ENCODE assay signal across 8 mouse cellular contexts in genomic region chr17:15830766-15831644, GRCm38 (mm10). TPM values are rescaled to one million over a fixed set of nuclear protein-coding genes. Genes with fewer than 3 reads are reported as not detected.
A peak's percentile ranks its signal among the peaks of the same experiment; 100 is the strongest.
DNase-seq lines count a peak whose midpoint lies in the region; ATAC-seq and TF ChIP-seq lines count a peak whose summit lies in the region.
"Had no signal": no experiment of that assay in that cellular context is flagged by ENCODE, and none has a peak within 500 bp of the region (broad histone marks: within the 10 kb centered on the region; RNA-seq: fewer than 3 reads in every experiment).

Gene Rgmb, minus strand, starts transcription at chr17:15831039.

- ATAC-seq in liver, embryonic 12.5 days: no peak

- intact Hi-C loops in heart, adult 2 months (cut with DNase I): loop anchor here (2.0 to 5.0 kb wide), 2 partner anchors 26 to 41 kb away; no protein-coding TSS in a partner anchor

- H3K9ac ChIP-seq in heart, adult 2 months (ENCODE audit: low read depth, low read length): peak within 1 kb of the TSS; percentile 77
- H3K9ac ChIP-seq in liver, embryonic 12.5 days: peak within 1 kb of the TSS; percentile 35

- no peak for TF ChIP-seq EP300 in heart, adult 2 months (IDR thresholded peaks at IDR 0.05; ENCODE audit: insufficient read depth, low read depth, low read length)

- H3K79me3 ChIP-seq in C2C12 (ENCODE audit: low read depth): no peaks in the 10 kb centered on the region

- peaks cover 1% of the 10 kb centered on the region for H3K4me1 ChIP-seq in heart, adult 2 months (ENCODE audit: control insufficient read depth, insufficient read depth, low read length)
- peaks cover 13% of the 10 kb centered on the region for H3K4me1 ChIP-seq in liver, embryonic 12.5 days

- peak within 1 kb of the TSS; percentile 67 for H3K4me2 ChIP-seq in liver, embryonic 12.5 days

- H3K27ac ChIP-seq in heart, adult 2 months: peak within 1 kb of the TSS; percentile 85
- no peak within 1 kb of the TSS for H3K27ac ChIP-seq in liver, embryonic 12.5 days
- H3K27ac ChIP-seq: macrophage had no signal

- TF ChIP-seq POLR2A in heart, adult 2 months (IDR thresholded peaks at IDR 0.05; ENCODE audit: insufficient read depth, low read depth, low read length): no peak

- H3K27me3 ChIP-seq in C2C12 (ENCODE audit: control insufficient read depth, insufficient read depth, insufficient read length): no peaks in the 10 kb centered on the region
- H3K27me3 ChIP-seq in heart, adult 2 months (ENCODE audit: control insufficient read depth, insufficient read depth, low read length): no peaks in the 10 kb centered on the region
- H3K27me3 ChIP-seq in liver, embryonic 12.5 days (replicated peaks): peaks cover 69% of the 10 kb centered on the region
- H3K27me3 ChIP-seq in splenic B cell, adult 2 months (ENCODE audit: control insufficient read depth, insufficient read depth, low read length, poor library complexity, severe bottlenecking): no peaks in the 10 kb centered on the region

- peak within 1 kb of the TSS; percentile 32 for H3K4me3 ChIP-seq in C2C12 (ENCODE audit: insufficient read depth, poor library complexity, severe bottlenecking)
- H3K4me3 ChIP-seq in heart, adult 2 months: peak within 1 kb of the TSS; percentile 79
- H3K4me3 ChIP-seq in liver, embryonic 12.5 days: peak within 1 kb of the TSS; percentile 47

- H3ac ChIP-seq in C2C12 (ENCODE audit: control insufficient read depth, insufficient read length, low read depth): peak within 1 kb of the TSS; percentile 63

- peaks cover 4% of the 10 kb centered on the region for H3K79me2 ChIP-seq in C2C12 (ENCODE audit: control insufficient read depth, insufficient read depth)
- no peaks in the 10 kb centered on the region; the same call in 1 of the 2 replicates for H3K79me2 ChIP-seq in heart, adult 2 months (replicated peaks; ENCODE audit: control insufficient read depth, insufficient read depth, low read length)

- peak; percentile 6 for TF ChIP-seq CTCF in C2C12 (IDR thresholded peaks at IDR 0.05; ENCODE audit: control insufficient read depth, insufficient read depth, insufficient read length)
- peak; percentile 37 for TF ChIP-seq CTCF in heart, adult 2 months (IDR thresholded peaks at IDR 0.05)

- H3K36me3 ChIP-seq in C2C12 (ENCODE audit: control insufficient read depth, insufficient read depth): no peaks in the 10 kb centered on the region
- no peaks in the 10 kb centered on the region; the same call in 1 of the 2 replicates for H3K36me3 ChIP-seq in heart, adult 2 months (ENCODE audit: control insufficient read depth, insufficient read depth, low read length)
- no peaks in the 10 kb centered on the region for H3K36me3 ChIP-seq in liver, embryonic 12.5 days
- no peaks in the 10 kb centered on the region for H3K36me3 ChIP-seq in splenic B cell, adult 2 months (ENCODE audit: control insufficient read depth, insufficient read depth, low read length, poor library complexity, severe bottlenecking)

- no peaks in the 10 kb centered on the region for H3K9me3 ChIP-seq in liver, embryonic 12.5 days (replicated peaks)

- peak; percentile 25 for DNase-seq in ES-CJ7 (ENCODE audit: low read depth, low spot score)
- DNase-seq in embryo, embryonic 10.5 days (ENCODE audit: low spot score): peak; percentile 72
- DNase-seq in heart, adult 2 months: peak; percentile 63 to 76
- peak; percentile 26 for DNase-seq in kidney, adult 9 months
- DNase-seq in splenic B cell, adult 2 months (ENCODE audit: low read depth, low spot score): peak; percentile 18

- 1% methylated on average over 55 of the region's 55 CpGs for WGBS in heart, adult 2 months
- 2% methylated on average over 53 of the region's 55 CpGs for WGBS in liver, embryonic 12.5 days (ENCODE audit: insufficient replicate concordance)

TF ChIP-seq in C2C12, 6 proteins besides CTCF, POLR2A, EP300 and RAD21:
- no peak for TF ChIP-seq MYOD1 (IDR thresholded peaks at IDR 0.05; ENCODE audit: control insufficient read depth, insufficient read length, low read depth)
- TF ChIP-seq FOSL1 (IDR thresholded peaks at IDR 0.05; ENCODE audit: insufficient read depth, low read length, poor library complexity, severe bottlenecking): no peak

RNA-seq across cellular contexts. Expression of gene Rgmb, which starts in this region (rescaled TPM):
- polyA plus RNA-seq in C2C12 (2012; fragmentation: generic; extraction: Trizol): 5.6 TPM
- 10 to 100 TPM; 21.7 to 25.5 TPM for total RNA-seq in heart, adult 2 months (2021)
- polyA plus RNA-seq in heart, adult 2 months (2012; rRNA removed): 17.2 and 19.5 TPM in 2 replicates
- polyA plus RNA-seq in liver, embryonic 12.5 days (2016; fragmentation: Nextera tagmentation; extraction: Ambion mirVana): 2.7 and 3.1 TPM in 2 replicates

Comparison
In these comparisons a context has a peak if more than half of its experiments do, and no peak if none do; other contexts are left out.
1. DNase-seq: peak in every context shown above with its lines; median percentile 72 in embryo, embryonic 10.5 days; 70 in heart, adult 2 months; 26 in kidney, adult 9 months; 25 in ES-CJ7; 18 in splenic B cell, adult 2 months.